Mouse (Mus musculus) T-cell, adult 2 months (primary cell): Measurements from ENCODE around the gene Evc2.

Experiments
- DNase-seq: peaks from one replicate; pipeline ENCODE4 v3.0.0; 2022; ENCODE audit warnings: low spot score

Gene Evc2

GRCm38 (mm10) chr5:37338288-37338687, at the start of gene Evc2:
Gene Evc2 (plus strand): TSS chr5:37338499.
- DNase-seq = no peak

DNA sequence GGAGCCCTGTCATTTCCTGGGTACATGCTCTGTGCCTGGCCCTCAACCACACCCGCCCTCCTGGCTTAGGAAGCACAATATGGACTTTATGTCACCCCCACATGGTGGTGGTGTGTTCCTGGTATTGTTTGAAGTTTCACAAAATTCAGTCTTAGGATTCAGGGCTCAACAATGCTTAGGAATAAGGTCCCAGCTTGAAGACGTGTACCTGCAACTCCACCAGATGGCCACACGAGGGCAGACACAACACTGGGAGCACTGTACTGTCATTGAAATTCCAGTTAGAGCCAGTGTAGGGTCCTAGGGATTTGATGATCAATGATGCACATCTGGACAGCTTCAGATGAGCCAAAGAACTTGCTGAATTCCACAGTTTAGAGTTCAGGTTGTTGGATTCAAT, 49.1 kb upstream of the Evc2 start:
- no peak for DNase-seq

GRCm38 (mm10) chr5:37290983-37291382, 47.3 kb upstream of the Evc2 start:
- peak; percentile 11 for DNase-seq

- no peak for DNase-seq
Measured at GRCm38 (mm10) chr5:37296717-37297116, 41.6 kb upstream of the Evc2 start.

- DNase-seq = no peak
Measured at GRCm38 (mm10) chr5:37298370-37298769, 39.9 kb upstream of the Evc2 start.

DNA sequence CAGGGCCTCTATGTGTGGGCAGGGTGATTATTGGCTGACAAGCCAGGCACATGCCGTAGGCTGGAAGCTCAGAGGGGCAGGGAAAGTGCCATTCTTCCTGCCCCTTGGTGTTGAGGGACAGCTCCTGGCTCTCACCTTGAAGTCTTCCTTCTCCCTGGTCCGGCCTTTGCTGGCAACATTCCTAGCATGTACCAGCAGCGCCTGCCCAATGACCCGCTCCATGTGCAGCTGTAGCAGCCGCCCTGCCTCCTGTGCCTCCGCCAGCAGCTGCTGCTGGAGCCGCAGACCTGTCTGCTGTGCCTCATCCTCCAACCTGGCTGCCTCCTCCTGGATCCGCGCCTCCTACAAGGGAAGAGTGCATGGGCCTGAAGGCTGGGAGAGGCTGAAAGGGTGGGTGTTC, 28.3 kb upstream of the Evc2 start:
- DNase-seq = no peak

DNA sequence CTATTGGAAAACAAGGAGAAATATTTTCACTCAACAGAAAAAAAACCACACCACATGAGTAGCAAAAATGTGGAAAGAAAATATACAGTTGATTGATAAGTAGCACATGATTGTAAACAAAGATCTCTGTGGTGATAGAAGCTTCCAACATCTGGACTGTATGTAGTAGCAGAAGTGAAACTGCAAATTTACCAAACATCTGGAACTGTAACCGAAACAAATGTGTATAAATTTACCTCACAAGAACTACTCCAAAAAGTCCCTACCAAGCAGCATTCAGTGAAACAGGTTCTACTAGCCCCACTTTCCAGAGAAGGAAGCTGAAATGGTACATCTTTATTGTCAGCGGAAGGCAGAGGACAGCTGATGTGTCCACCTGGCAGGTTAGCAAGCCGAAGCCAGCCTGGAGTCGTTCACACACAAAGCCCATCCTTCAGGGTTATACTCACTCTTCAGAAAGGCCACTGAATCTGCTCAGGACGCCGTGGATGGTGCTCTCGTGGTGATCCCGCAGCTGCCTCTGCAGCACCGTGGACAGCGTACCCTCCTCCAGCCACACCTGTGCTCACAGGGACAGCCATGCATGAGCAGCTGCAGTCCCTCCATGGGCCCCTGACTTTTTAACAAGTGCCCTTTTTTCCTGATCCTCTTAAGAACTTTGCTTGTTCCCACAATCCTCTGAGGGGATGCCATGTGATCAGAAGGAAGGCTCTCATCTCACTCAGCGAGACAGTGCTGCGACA, 25.1 kb upstream of the Evc2 start:
- no peak for DNase-seq

DNA sequence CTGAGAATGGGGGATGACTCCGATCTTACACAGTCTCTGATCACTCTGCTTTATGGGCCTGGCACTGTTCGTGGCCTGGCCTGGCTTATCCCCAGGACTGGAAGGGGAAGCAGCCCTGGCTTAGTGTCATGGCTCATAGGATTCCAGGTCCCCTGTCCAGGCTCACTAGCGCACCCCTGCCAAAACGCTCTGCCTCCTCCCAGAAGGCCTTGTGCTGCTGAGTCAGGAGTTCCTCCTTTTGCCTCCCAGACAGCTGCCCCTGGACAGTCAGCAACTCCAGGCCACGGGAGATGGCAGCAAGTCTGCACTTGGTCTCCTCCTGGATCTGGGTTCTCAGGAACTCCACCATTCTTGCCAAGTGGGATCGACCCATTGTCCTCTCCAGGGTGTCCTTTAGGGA, 19.6 kb upstream of the Evc2 start:
- DNase-seq = no peak

DNA sequence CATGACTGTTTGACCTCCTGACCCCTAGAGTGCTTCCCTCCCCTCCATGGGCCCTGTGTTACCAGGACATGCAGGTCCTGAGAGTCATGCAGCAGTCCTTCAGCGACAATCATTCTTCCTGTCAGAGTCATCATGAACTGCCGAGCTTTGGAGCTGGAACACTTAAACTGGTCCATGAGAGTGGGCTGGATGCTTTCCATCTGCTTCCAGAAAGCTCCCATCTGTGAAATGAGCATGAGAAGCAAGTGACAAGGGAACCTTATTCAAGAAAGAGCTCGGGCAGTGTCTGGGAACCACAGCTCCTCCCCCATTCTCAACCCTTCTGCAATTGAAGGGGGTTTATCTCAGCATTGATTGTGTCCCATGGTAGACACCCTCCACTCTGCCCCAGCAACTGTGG, 18.1 kb upstream of the Evc2 start:
- DNase-seq = no peak

DNA sequence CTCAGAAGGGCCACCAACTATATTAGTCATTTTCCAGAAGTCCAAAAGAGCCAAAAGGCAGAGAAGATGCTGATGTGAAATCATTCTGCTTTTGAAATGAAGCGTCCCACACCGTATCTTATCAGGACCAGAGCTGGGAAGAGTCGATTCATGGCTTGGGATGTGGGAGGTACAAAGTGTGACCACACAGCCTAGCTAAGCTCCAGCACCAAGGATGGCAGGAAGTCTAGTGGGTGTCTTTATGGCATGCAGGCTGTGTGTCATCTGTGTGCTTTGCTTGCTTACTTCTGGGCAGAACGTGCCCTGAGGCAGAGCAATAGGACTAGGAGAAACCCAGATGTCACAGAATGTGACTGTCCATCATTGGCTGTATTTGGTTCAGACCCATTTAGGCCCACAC, 17.5 kb upstream of the Evc2 start:
- DNase-seq = no peak

- no peak for DNase-seq
Measured at GRCm38 (mm10) chr5:37326675-37327074, 11.6 kb upstream of the Evc2 start.

GRCm38 (mm10) chr5:37330449-37331132, 7.7 kb upstream of the Evc2 start:
- DNase-seq = no peak

- DNase-seq = no peak
Measured at GRCm38 (mm10) chr5:37331133-37331505, 7.2 kb upstream of the Evc2 start.

GRCm38 (mm10) chr5:37332066-37332465, 6.2 kb upstream of the Evc2 start:
- DNase-seq = no peak

DNA sequence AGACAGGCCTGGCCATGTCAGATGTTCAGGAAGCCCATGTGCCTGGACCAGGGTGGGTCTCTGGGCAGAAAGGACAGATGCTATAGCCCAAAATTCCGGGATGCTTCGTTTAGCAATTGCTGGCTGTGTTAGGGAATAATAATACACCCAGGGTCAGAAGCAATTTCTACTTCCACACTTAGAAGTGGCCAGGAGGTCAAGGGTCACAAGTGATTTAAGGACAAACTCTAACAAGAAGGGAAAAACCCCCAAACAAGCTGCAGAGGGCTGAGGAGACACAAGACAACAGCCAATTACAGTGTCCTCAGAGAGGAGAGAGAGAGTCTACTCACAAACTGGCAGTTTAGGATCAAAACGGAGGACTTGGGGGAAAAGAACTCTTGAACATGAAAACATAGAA, 3.2 kb upstream of the Evc2 start:
- no peak for DNase-seq

DNA sequence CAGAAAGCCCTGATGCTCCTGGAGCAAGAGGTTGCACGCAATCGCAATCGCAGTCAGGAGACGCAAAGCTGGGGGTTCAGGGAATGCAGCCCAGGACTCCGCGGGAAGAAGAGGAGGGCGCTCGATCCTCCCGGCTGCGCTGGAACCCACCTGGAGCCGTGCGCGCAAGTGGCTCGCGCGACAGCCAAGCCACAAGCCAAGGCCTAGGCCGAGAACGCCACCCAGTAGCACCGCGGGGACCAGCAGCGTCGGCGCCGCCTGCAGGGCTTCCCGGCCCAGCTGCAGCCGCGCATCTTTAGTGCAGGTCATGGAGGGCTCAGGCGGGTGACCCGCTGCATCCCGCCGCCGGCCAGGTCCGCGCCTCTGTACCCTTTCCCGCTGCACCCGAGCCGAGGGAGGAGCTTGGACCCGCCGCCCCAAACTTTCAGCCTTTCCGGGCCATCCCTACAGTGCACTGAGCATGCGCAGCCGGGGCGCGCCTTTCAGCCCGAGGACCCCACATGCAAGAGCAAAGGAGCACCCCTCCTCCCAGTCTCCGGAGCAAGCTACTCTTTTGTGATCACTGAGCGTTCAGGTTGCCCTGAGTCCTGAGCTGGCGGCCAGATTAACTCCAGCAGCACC, 1.7 kb upstream of the Evc2 start, which contains the start of gene Evc:
Gene Evc, minus strand, starts transcription at position 410 of the 621 bp plus-strand sequence.
- no peak for DNase-seq

GRCm38 (mm10) chr5:37337696-37338095, 603 bp upstream of the Evc2 start:
- no peak for DNase-seq

- no peak for DNase-seq
Measured at GRCm38 (mm10) chr5:37343962-37344361, 5.7 kb downstream of the Evc2 start.

DNA sequence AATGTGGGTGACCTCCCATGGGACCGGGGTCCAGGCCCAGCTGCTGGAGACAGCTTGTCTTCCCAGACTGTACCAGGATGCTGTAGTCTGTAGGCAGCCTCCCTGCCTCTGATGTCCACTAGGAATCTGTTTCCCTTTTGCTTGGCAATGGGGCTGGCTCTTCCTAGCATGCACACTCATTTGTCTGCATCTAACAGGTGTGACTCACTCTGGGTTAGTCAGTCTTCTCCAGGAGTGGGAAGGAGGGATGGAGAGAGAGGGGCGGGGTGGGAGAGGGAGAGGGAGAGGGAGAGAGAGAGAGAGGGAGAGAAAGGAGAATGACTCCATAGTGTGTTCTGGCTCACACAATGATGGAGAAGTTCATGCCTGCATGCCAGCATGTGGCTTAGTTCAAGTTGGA, 13.5 kb downstream of the Evc2 start:
- no peak for DNase-seq

DNA sequence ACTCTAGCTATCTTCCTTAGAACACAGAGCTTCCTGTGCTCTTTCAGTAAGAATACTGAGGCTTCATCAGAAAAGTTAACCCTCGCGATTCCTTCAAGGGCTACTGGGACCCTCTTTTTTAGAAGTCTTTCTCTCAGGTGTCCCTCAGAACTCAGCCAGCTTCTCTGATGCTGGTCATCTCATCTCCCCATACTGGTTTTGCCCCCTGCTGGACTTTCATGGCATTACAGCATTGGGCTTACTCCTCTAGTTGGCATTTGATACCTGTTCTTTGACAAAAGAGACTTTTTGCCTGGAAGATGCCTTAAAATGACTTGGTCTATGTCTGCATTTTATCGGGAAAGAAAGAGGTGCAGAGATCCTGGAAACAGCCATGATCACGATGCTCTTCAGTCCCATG, 16.1 kb downstream of the Evc2 start:
- DNase-seq = no peak

- DNase-seq = no peak
Measured at GRCm38 (mm10) chr5:37356027-37356426, 17.7 kb downstream of the Evc2 start.

DNA sequence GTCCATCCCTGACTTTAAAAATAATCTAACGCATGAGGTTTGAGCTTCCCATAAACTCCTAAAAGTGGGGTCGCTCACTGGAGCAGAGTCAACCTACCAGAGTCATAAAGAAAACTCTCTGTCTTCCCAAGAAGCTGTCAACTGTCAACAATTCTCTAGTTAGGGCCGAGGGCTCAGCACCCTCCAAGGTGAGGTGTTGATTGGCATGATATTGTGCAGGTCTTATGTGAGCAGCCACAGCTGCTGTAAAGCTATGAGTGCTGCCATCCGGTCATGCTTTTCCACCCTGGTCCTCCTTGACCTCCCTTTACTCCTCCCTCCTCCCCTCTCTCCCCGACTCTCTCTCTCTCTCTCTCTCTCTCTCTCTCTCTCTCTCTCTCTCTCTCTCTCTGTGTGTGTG, 24.3 kb downstream of the Evc2 start:
- DNase-seq = no peak

DNA sequence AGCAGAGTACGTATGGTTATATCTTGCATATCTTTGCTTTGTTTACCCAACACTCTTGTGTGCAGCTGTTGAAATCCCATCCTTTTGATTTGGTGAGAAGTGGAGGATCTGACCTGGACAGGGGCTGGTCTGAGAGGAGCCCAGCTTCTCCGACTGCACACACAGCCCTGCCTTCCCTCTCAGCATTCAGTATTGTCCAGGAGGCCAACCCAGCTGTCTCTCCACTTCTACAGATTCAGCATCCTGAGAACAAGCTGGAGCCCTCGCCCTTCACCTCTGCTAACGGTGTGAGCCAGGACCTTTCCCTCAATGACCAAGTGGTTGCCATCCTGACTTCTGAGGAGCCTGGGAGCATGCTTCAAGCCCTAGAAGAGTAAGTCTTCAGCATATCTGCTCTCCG, 25.0 kb downstream of the Evc2 start:
- no peak for DNase-seq
